Mouse (Mus musculus) neural tube, embryonic 13.5 days (tissue): Measurements from ENCODE around the gene Por. TPM values are rescaled to one million over a fixed set of nuclear protein-coding genes. Genes with fewer than 3 reads are reported as not detected.

Source experiments
- ATAC-seq: fragments of 200-750 bp; cut with Nextera tagmentation; 2 replicates; pipeline ENCODE4 v1.8.0; 2017; ENCODE audit warnings: low read depth, mild to moderate bottlenecking, moderate TSS enrichment, moderate library complexity
- H3K27ac ChIP-seq: fragments of 300-500 bp; sonication (generic); replicated peaks from 2 replicates; pipeline ENCODE4 v1.5.1; 2015; ENCODE audit warnings: moderate library complexity, mild to moderate bottlenecking, inconsistent platforms
- H3K27me3 ChIP-seq: fragments of 300-500 bp; sonication (generic); 2 replicates; pipeline ENCODE4 v1.6.1; 2015; ENCODE audit warnings: mild to moderate bottlenecking, inconsistent platforms
- H3K36me3 ChIP-seq: fragments of 300-500 bp; sonication (generic); 2 replicates; pipeline ENCODE4 v1.6.1; 2015; ENCODE audit warnings: mild to moderate bottlenecking, inconsistent platforms
- H3K4me1 ChIP-seq: fragments of 300-500 bp; sonication (generic); replicated peaks from 2 replicates; pipeline ENCODE4 v1.6.1; 2015; ENCODE audit warnings: inconsistent platforms
- H3K4me2 ChIP-seq: fragments of 300-500 bp; sonication (generic); 2 replicates; pipeline ENCODE4 v1.6.1; 2015; ENCODE audit warnings: inconsistent platforms, mild to moderate bottlenecking, moderate library complexity
- H3K4me3 ChIP-seq: fragments of 300-500 bp; sonication (generic); 2 replicates; pipeline ENCODE4 v1.5.1; 2015; ENCODE audit warnings: mild to moderate bottlenecking, inconsistent platforms
- H3K9ac ChIP-seq: fragments of 300-500 bp; sonication (generic); 2 replicates; pipeline ENCODE4 v1.6.1; 2015; ENCODE audit warnings: moderate library complexity, mild to moderate bottlenecking, inconsistent platforms
- H3K9me3 ChIP-seq: fragments of 300-500 bp; sonication (generic); 2 replicates; pipeline ENCODE4 v1.6.1; 2016; ENCODE audit warnings: inconsistent platforms
- WGBS: fragments of 180-500 bp; shearing (Covaris S2); methylation state at CpG from one replicate; pipeline ENCODE4 v1.1.7; 2015; 5-methylcytosine and 5-hydroxymethylcytosine counted together
- polyA plus RNA-seq: library from polyadenylated mRNA; unstranded; fragments of >200 nt; fragmentation: Nextera tagmentation; extraction: Ambion mirVana; gene quantifications from 2 replicates; pipeline ENCODE4 v1.2.1, GENCODE M21; 2015

Por gene
- polyA plus RNA-seq, 1 experiment from 2014 or later: 110 TPM

DNA sequence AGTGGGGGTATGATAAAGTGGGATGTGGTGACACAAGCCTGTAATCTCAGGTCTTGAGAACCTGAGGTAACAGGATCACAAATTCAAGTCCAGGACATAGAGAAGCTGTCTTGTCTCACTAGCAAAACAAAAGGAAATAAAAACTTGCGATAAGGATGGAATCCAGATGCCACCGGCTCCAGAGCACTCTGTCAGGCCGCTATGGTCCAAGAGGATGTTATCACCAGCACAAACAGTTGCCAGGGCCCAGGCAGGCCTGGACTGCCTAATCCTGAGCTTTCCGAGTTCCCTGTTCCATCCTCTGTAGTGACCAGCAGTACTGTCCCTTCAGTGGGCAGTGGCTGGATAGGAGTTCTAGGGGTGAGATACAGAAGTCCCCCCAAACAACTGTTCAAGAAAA is 9.9 kb upstream of the Por start:
- Histone ChIP-seq H3K4me2 (no peak overlapping the region), H3K9ac (no peak overlapping the region), H3K4me3 (no peak overlapping the region), H3K36me3 (no peaks in the 10 kb centered on the region), H3K4me1 (no peaks in the 10 kb centered on the region), H3K27me3 (no peaks in the 10 kb centered on the region), H3K27ac (no peak overlapping the region), H3K9me3 (0 out of 2 replicates have a peak, but pooled peaks cover under 1% of the 10 kb centered on the region)
- 80% methylated on average over 4 of the region's 4 CpGs for WGBS
- ATAC-seq: no peak

GRCm38 (mm10) chr5:135660535-135660934 is 9.3 kb upstream of the Por start:
- Histone ChIP-seq H3K27ac (no peak overlapping the region), H3K36me3 (no peaks in the 10 kb centered on the region), H3K4me2 (no peak overlapping the region), H3K27me3 (no peaks in the 10 kb centered on the region), H3K4me3 (no peak overlapping the region), H3K9me3 (no peaks in the 10 kb centered on the region), H3K9ac (no peak overlapping the region), H3K4me1 (no peaks in the 10 kb centered on the region)
- no peak for ATAC-seq
- 92% methylated on average over 7 of the region's 7 CpGs for WGBS

GRCm38 (mm10) chr5:135666890-135667289 is 2.9 kb upstream of the Por start:
- Histone ChIP-seq H3K4me1 (no peaks in the 10 kb centered on the region), H3K36me3 (no peaks in the 10 kb centered on the region), H3K9ac (no peak overlapping the region), H3K4me3 (no peak overlapping the region), H3K9me3 (0 out of 2 replicates have a peak, but pooled peaks cover 7% of the 10 kb centered on the region), H3K27me3 (no peaks in the 10 kb centered on the region), H3K4me2 (no peak overlapping the region), H3K27ac (no peak overlapping the region)
- 86% methylated on average over 5 of the region's 5 CpGs for WGBS
- ATAC-seq: no peak

GRCm38 (mm10) chr5:135668071-135668470 is 1.8 kb upstream of the Por start:
- Histone ChIP-seq H3K4me1 (peaks cover 3% of the 10 kb centered on the region; the same call in 1 of the 2 replicates), H3K4me2 (no peak overlapping the region), H3K4me3 (no peak overlapping the region), H3K27me3 (no peaks in the 10 kb centered on the region), H3K9ac (no peak overlapping the region), H3K9me3 (0 out of 2 replicates have a peak, but pooled peaks cover 7% of the 10 kb centered on the region), H3K27ac (no peak overlapping the region), H3K36me3 (no peaks in the 10 kb centered on the region)
- ATAC-seq: no peak
- WGBS: 87% methylated on average over 7 of the region's 7 CpGs

DNA sequence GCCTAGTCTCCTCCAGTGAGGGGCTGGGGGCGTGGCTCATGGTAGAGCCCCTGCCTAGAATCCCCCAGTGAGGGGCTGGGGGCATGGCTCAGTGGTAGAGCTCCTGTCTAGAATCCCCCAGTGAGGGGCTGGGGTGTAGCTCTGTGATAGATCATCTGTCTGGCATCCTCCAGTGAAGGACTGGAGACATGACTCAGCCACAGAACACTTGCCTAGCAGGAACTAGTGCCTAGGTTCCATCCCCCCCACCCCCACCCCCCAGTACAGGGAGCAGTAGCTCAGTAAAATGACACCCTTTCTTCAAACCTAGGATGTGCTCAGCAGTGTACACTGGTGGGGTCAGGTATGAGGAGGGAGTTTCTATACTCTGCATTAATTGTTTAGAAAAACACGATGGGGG is 1.0 kb downstream of the Por start:
- Histone ChIP-seq H3K36me3 (no peaks in the 10 kb centered on the region), H3K4me2 (no peak overlapping the region), H3K4me1 (peaks cover 32% of the 10 kb centered on the region), H3K27me3 (no peaks in the 10 kb centered on the region), H3K9ac (no peak overlapping the region), H3K27ac (no peak overlapping the region), H3K9me3 (0 out of 2 replicates have a peak, but pooled peaks cover 4% of the 10 kb centered on the region), H3K4me3 (no peak overlapping the region)
- WGBS: 85% methylated on average over 2 of the region's 2 CpGs
- ATAC-seq: no peak

GRCm38 (mm10) chr5:135672509-135672908 is 2.7 kb downstream of the Por start:
- Histone ChIP-seq H3K27ac (no peak overlapping the region), H3K9me3 (no peaks in the 10 kb centered on the region), H3K36me3 (no peaks in the 10 kb centered on the region), H3K27me3 (no peaks in the 10 kb centered on the region), H3K4me3 (no peak overlapping the region), H3K9ac (no peak overlapping the region), H3K4me1 (peaks cover 35% of the 10 kb centered on the region), H3K4me2 (no peak overlapping the region)
- 59% methylated on average over 4 of the region's 4 CpGs for WGBS
- no peak for ATAC-seq

- Histone ChIP-seq H3K36me3 (no peaks in the 10 kb centered on the region), H3K4me1 (peaks cover 35% of the 10 kb centered on the region), H3K27me3 (no peaks in the 10 kb centered on the region), H3K4me3 (no peak overlapping the region), H3K27ac (no peak overlapping the region), H3K9me3 (no peaks in the 10 kb centered on the region), H3K9ac (no peak overlapping the region), H3K4me2 (no peak overlapping the region)
- 35% methylated on average over 5 of the region's 5 CpGs for WGBS
- no peak for ATAC-seq
Observed at GRCm38 (mm10) chr5:135672980-135673379, 3.1 kb downstream of the Por start.

GRCm38 (mm10) chr5:135674349-135674775 is 4.5 kb downstream of the Por start:
- Histone ChIP-seq H3K4me1 (peaks cover 35% of the 10 kb centered on the region), H3K27me3 (no peaks in the 10 kb centered on the region), H3K4me2 (peak overlapping the region; percentile 45; the same call in 1 of the 2 replicates), H3K4me3 (no peak overlapping the region), H3K9me3 (no peaks in the 10 kb centered on the region), H3K27ac (peak overlapping the region; percentile 85), H3K9ac (no peak overlapping the region), H3K36me3 (no peaks in the 10 kb centered on the region)
- ATAC-seq: peak; percentile 70; the same call in 1 of the 2 replicates
- WGBS: 13% methylated on average over 3 of the region's 3 CpGs

DNA sequence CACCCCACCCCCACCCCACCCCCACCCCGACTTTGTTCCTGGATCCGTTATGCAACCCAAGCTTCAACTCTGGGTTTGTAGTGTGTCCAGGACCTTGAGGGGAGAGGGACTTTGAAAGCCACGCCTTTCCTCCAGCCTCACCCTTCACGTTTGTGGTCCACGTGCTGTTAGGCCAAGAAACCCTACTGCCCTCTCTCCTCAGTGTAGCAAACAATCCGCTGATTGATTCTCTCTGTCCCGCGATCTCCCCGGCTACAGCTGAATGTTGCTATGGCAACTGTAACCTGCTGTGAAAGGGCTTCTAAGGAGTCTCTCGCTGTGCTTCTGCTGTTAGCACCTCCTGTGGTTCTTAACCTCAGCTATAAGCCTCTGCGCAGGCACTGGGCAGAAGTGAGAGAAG is 5.0 kb downstream of the Por start:
- peak overlapping the region; percentile 17; the same call in 1 of the 2 replicates for H3K9ac ChIP-seq
- ATAC-seq: peak; percentile 87
- H3K9me3 ChIP-seq: no peaks in the 10 kb centered on the region
- H3K4me3 ChIP-seq: no peak overlapping the region
- H3K4me1 ChIP-seq: peaks cover 35% of the 10 kb centered on the region
- WGBS: 2% methylated on average over 11 of the region's 11 CpGs
- H3K36me3 ChIP-seq: no peaks in the 10 kb centered on the region
- no peaks in the 10 kb centered on the region for H3K27me3 ChIP-seq
- peak overlapping the region; percentile 85 for H3K27ac ChIP-seq
- peak overlapping the region; percentile 45 for H3K4me2 ChIP-seq

- Histone ChIP-seq H3K27me3 (no peaks in the 10 kb centered on the region), H3K4me3 (no peak overlapping the region), H3K4me2 (no peak overlapping the region), H3K9me3 (no peaks in the 10 kb centered on the region), H3K36me3 (no peaks in the 10 kb centered on the region), H3K4me1 (peaks cover 35% of the 10 kb centered on the region), H3K9ac (no peak overlapping the region), H3K27ac (no peak overlapping the region)
- WGBS: 80% methylated on average over 3 of the region's 3 CpGs
- no peak for ATAC-seq
Observed at GRCm38 (mm10) chr5:135676696-135677095, 6.9 kb downstream of the Por start.

- H3K4me1 ChIP-seq: peaks cover 35% of the 10 kb centered on the region
- no peak for ATAC-seq
- WGBS: 90% methylated on average over 2 of the region's 2 CpGs
- no peak overlapping the region for H3K4me3 ChIP-seq
- H3K27me3 ChIP-seq: no peaks in the 10 kb centered on the region
- H3K4me2 ChIP-seq: no peak overlapping the region
- H3K27ac ChIP-seq: no peak overlapping the region
- H3K9ac ChIP-seq: no peak overlapping the region
- H3K9me3 ChIP-seq: no peaks in the 10 kb centered on the region
- no peaks in the 10 kb centered on the region for H3K36me3 ChIP-seq
Observed at GRCm38 (mm10) chr5:135677251-135677650, 7.4 kb downstream of the Por start.

DNA sequence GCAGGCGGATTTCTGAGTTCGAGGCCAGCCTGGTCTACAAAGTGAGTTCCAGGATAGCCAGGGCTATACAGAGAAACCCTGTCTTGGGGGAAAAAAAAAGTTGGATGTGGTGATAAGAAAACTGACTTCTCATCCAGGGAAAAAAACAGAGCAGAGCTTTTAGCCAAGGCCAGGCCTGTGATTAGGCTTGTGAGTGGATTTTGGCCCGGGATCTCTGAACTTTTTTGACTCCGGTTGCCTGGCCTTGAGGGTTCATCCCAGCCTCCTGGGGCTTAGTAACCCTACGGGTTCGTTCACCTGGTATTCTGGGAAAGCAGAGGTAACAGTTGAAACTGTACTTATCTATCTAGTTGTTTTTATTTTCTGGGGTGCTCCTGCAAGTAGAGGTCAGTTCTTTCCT is 8.6 kb downstream of the Por start:
- Histone ChIP-seq H3K4me3 (no peak overlapping the region), H3K4me2 (no peak overlapping the region), H3K4me1 (peaks cover 27% of the 10 kb centered on the region), H3K36me3 (no peaks in the 10 kb centered on the region), H3K9me3 (no peaks in the 10 kb centered on the region), H3K27ac (no peak overlapping the region), H3K9ac (no peak overlapping the region), H3K27me3 (no peaks in the 10 kb centered on the region)
- WGBS: 94% methylated on average over 6 of the region's 6 CpGs
- ATAC-seq: no peak

GRCm38 (mm10) chr5:135680967-135681545 is 11.2 kb downstream of the Por start:
- 81% methylated on average over 6 of the region's 6 CpGs for WGBS
- no peaks in the 10 kb centered on the region for H3K27me3 ChIP-seq
- ATAC-seq: no peak
- no peaks in the 10 kb centered on the region for H3K36me3 ChIP-seq
- no peaks in the 10 kb centered on the region for H3K9me3 ChIP-seq
- no peak overlapping the region for H3K27ac ChIP-seq
- no peak overlapping the region for H3K4me3 ChIP-seq
- no peak overlapping the region for H3K4me2 ChIP-seq
- no peak overlapping the region for H3K9ac ChIP-seq
- H3K4me1 ChIP-seq: peaks cover 1% of the 10 kb centered on the region; the same call in 1 of the 2 replicates
